Mouse (Mus musculus) stomach, embryonic 15.5 days (tissue): Measurements from ENCODE around the gene Bcl9l. TPM values are rescaled to one million over a fixed set of nuclear protein-coding genes. Genes with fewer than 3 reads are reported as not detected.
A peak's percentile ranks its signal among the peaks of the same experiment; 100 is the strongest.

Experiments
- ATAC-seq: fragments of 200-750 bp; cut with Nextera tagmentation; 2 replicates; pipeline ENCODE4 v1.8.0; 2017; ENCODE audit warnings: low read depth, moderate number of reproducible peaks, moderate TSS enrichment; ENCODE audit not compliant: insufficient read depth, low FRiP score
- H3K27ac ChIP-seq: fragments of 300-500 bp; sonication (generic); 2 replicates; pipeline ENCODE4 v1.5.1; 2015; ENCODE audit warnings: mild to moderate bottlenecking, inconsistent platforms
- H3K27me3 ChIP-seq: fragments of 300-500 bp; sonication (generic); replicated peaks from 2 replicates; pipeline ENCODE4 v1.6.1; 2015; ENCODE audit warnings: inconsistent platforms
- H3K36me3 ChIP-seq: fragments of 300-500 bp; sonication (generic); 2 replicates; pipeline ENCODE4 v1.6.1; 2015; ENCODE audit warnings: inconsistent platforms
- H3K4me1 ChIP-seq: fragments of 300-500 bp; sonication (generic); 2 replicates; pipeline ENCODE4 v1.6.1; 2015; ENCODE audit warnings: inconsistent platforms
- H3K4me2 ChIP-seq: fragments of 300-500 bp; sonication (generic); 2 replicates; pipeline ENCODE4 v1.6.1; 2015; ENCODE audit warnings: mild to moderate bottlenecking, inconsistent platforms
- H3K4me3 ChIP-seq: fragments of 300-500 bp; sonication (generic); replicated peaks from 2 replicates; pipeline ENCODE4 v1.5.1; 2015; ENCODE audit warnings: inconsistent platforms
- H3K9ac ChIP-seq: fragments of 300-500 bp; sonication (generic); 2 replicates; pipeline ENCODE4 v1.6.1; 2015; ENCODE audit warnings: inconsistent platforms
- H3K9me3 ChIP-seq: fragments of 300-500 bp; sonication (generic); 2 replicates; pipeline ENCODE4 v1.6.1; 2016; ENCODE audit warnings: inconsistent platforms
- WGBS: fragments of 180-500 bp; shearing (Covaris S2); methylation state at CpG from one replicate; pipeline ENCODE4 v1.1.7; 2015; 5-methylcytosine and 5-hydroxymethylcytosine counted together
- polyA plus RNA-seq: library from polyadenylated mRNA; unstranded; fragments of >200 nt; fragmentation: Nextera tagmentation; extraction: Ambion mirVana; gene quantifications from 2 replicates; pipeline ENCODE4 v1.2.1, GENCODE M21; 2015

The Bcl9l gene
- polyA plus RNA-seq, 1 experiment from 2014 or later: 12.0 TPM

DNA sequence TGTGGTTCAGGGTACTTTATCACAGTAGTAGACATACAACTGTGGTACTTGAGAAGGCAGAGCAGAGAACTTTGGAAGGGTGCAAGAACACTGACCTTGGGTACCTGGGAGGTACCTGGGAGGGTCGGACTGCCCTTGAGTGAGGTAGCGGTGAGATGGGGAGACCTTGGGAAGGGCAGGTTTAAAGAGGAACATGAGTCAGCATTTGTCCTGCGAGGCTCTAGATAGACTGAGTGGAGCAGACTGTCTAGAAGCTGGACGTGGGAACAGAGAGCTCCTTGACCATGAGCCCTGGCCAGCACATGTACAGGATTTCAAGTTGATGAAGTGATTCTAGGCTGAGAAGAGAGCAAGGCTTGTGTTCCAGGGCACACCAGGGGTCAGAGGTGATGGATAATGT, 59.7 kb downstream of the Bcl9l start:
- Histone ChIP-seq H3K4me2 (no peak overlapping the region), H3K27me3 (no peaks in the 10 kb centered on the region), H3K9ac (no peak overlapping the region), H3K9me3 (no peaks in the 10 kb centered on the region), H3K27ac (no peak overlapping the region), H3K36me3 (no peaks in the 10 kb centered on the region), H3K4me3 (no peak overlapping the region), H3K4me1 (no peaks in the 10 kb centered on the region)
- WGBS: 59% methylated on average over 4 of the region's 4 CpGs
- ATAC-seq: no peak

DNA sequence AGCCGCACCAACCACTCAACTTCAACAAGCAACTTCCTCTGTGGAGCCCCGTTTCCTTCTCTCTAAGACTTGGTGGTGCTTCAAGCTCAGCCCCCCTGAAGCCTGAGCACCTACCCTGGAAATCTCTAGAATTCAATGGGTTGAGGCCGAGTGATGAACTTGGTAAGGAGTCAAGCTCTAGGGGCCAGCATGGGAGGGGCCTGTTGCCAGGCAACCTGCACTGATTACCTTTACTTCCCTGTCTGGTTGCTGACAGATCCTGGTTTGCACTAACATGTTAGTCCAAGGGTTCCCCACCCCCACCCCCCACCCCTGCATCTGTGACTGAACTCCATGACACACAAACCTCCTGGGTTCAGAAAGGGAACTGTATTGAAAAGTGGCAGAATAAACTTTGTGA, 62.4 kb downstream of the Bcl9l start:
- no peak overlapping the region for H3K4me2 ChIP-seq
- no peaks in the 10 kb centered on the region for H3K36me3 ChIP-seq
- no peaks in the 10 kb centered on the region for H3K4me1 ChIP-seq
- H3K4me3 ChIP-seq: no peak overlapping the region
- ATAC-seq: no peak
- 65% methylated on average over 3 of the region's 3 CpGs for WGBS
- no peak overlapping the region for H3K9ac ChIP-seq
- no peaks in the 10 kb centered on the region for H3K9me3 ChIP-seq
- H3K27ac ChIP-seq: no peak overlapping the region
- no peaks in the 10 kb centered on the region for H3K27me3 ChIP-seq

DNA sequence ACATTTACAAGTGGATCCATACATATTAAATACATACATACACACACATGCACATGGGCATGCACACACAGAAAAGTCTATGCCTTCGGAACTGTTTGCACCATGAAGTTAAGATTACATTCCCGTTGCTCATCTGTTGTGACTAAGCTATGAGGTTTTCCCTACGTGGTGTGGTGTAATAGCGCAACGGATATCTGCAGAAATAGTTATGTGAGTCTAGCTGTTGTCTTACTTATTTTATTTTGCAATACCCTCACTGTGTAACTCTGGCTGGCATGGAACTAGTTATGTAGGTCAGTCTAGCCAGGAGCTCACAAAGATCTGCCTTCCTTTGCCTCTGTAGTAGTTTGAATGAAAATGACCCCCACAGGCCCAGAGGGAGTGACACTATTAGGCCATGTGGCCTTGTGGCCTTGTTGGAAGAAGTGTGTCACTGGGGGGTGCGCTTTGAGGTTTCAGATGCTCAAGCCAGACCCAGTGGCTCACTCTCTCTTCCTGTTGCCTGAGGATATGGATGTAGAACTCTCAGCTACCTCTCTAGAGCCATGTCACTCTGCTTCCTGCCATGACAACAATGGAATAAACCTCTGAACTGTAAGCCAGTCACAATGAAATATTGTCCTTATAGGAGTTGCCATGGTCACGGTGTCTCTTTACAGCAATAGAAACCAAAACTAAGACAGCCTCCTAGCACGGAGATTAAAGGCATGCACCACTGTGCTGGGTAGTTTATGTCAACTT, 66.0 kb downstream of the Bcl9l start:
- Histone ChIP-seq H3K27me3 (no peaks in the 10 kb centered on the region), H3K9ac (no peak overlapping the region), H3K4me1 (0 out of 2 replicates have a peak, but pooled peaks cover 3% of the 10 kb centered on the region), H3K4me2 (no peak overlapping the region), H3K4me3 (no peak overlapping the region), H3K9me3 (no peaks in the 10 kb centered on the region), H3K36me3 (no peaks in the 10 kb centered on the region), H3K27ac (no peak overlapping the region)
- no peak for ATAC-seq
- WGBS: 90% methylated on average over 8 of the region's 8 CpGs

DNA sequence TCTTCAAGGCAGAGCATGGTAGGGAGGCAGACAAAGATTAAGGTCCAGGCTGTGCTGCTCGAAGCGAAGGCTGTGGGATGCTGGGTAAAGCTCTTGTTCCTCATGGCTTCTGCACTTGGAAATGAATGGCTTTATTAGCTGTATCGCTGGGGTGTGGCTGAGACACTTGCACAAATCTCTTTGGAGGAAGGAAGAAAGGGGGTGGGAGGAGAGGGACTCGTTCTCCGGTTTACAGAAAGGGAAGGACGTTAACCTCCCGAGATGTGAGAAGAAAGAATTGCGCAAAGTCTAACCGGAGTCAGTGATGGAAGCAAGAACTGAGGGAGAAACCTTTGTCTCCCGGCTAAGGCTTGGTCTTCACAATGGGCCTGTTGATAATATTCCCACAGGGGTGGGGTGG, 68.5 kb downstream of the Bcl9l start:
- Histone ChIP-seq H3K9me3 (no peaks in the 10 kb centered on the region), H3K27me3 (no peaks in the 10 kb centered on the region), H3K27ac (no peak overlapping the region), H3K9ac (no peak overlapping the region), H3K4me2 (no peak overlapping the region), H3K4me1 (0 out of 2 replicates have a peak, but pooled peaks cover 3% of the 10 kb centered on the region), H3K36me3 (no peaks in the 10 kb centered on the region), H3K4me3 (no peak overlapping the region)
- ATAC-seq: no peak
- WGBS: 79% methylated on average over 10 of the region's 10 CpGs

DNA sequence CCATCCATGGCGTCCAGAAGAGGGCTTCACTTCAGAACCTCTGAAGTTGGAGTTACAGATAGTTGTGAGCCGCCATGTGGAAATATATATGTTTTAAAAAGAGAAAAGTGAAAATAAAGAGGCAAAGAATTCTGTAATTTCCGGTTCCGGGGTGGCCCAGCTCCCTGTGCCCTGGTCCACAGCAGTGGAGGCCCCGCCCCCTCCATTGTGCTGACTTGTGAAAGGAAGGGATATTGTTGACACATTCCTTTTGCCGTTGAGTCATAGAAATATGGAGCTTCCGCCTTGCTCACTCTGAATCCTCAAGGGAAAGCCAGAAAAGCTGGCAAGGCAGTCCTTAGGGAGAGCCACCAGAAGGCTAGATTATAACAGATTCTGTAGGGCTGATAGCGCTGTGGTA, 69.5 kb downstream of the Bcl9l start:
- Histone ChIP-seq H3K4me2 (no peak overlapping the region), H3K27ac (peak overlapping the region; percentile 17), H3K4me3 (no peak overlapping the region), H3K27me3 (no peaks in the 10 kb centered on the region), H3K9ac (no peak overlapping the region), H3K4me1 (0 out of 2 replicates have a peak, but pooled peaks cover 3% of the 10 kb centered on the region), H3K9me3 (no peaks in the 10 kb centered on the region), H3K36me3 (no peaks in the 10 kb centered on the region)
- WGBS: 60% methylated on average over 8 of the region's 8 CpGs
- ATAC-seq: peak; percentile 73

Other genes starting within 250 kb of the Bcl9l start
- gene Cbl, start 248.8 kb upstream of the Bcl9l start, polyA plus RNA-seq: 12.4 and 13.6 TPM in 2 replicates
- 0.23 TPM in 1 of 2 replicates, not detected in the other for gene Ccdc153, start 242.1 kb upstream of the Bcl9l start, polyA plus RNA-seq
- 2.5 and 2.9 TPM in 2 replicates for gene Pdzd3, start 231.4 kb upstream of the Bcl9l start, polyA plus RNA-seq
- 8.9 TPM in 2 replicates for gene Nlrx1, start 214.2 kb upstream of the Bcl9l start, polyA plus RNA-seq
- gene Abcg4, start 194.2 kb upstream of the Bcl9l start, polyA plus RNA-seq: 4.6 and 5.1 TPM in 2 replicates
- gene Hinfp, start 177.2 kb upstream of the Bcl9l start, polyA plus RNA-seq: 20.3 and 21.4 TPM in 2 replicates
- 7.9 and 10.1 TPM in 2 replicates for gene C2cd2l, start 162.5 kb upstream of the Bcl9l start, polyA plus RNA-seq
- gene Dpagt1, start 156.8 kb upstream of the Bcl9l start, polyA plus RNA-seq: 33.2 and 33.5 TPM in 2 replicates
- gene H2afx, start 148.1 kb upstream of the Bcl9l start, polyA plus RNA-seq: 260 and 267 TPM in 2 replicates
- gene Hmbs, start 138.6 kb upstream of the Bcl9l start, polyA plus RNA-seq: 155 and 202 TPM in 2 replicates
- gene Vps11, start 121.2 kb upstream of the Bcl9l start, polyA plus RNA-seq: 25.8 and 26.4 TPM in 2 replicates
- 30.6 and 36.2 TPM in 2 replicates for gene Hyou1, start 103.3 kb upstream of the Bcl9l start, polyA plus RNA-seq
- 31.1 and 34.1 TPM in 2 replicates for gene Slc37a4, start 86.0 kb upstream of the Bcl9l start, polyA plus RNA-seq
- gene Rps25, start 75.7 kb upstream of the Bcl9l start, polyA plus RNA-seq: 1,740 and 2,121 TPM in 2 replicates
- 115 and 125 TPM in 2 replicates for gene Trappc4, start 75.2 kb upstream of the Bcl9l start, polyA plus RNA-seq
- gene Ccdc84, start 64.3 kb upstream of the Bcl9l start, polyA plus RNA-seq: 27.4 and 27.9 TPM in 2 replicates
- gene Foxr1, start 41.7 kb upstream of the Bcl9l start, polyA plus RNA-seq: not detected in 2 replicates
- 18.2 and 26.2 TPM in 2 replicates for gene Upk2, start 27.8 kb upstream of the Bcl9l start, polyA plus RNA-seq
- gene Cxcr5, start 79.1 kb downstream of the Bcl9l start, polyA plus RNA-seq: 0.54 and 0.62 TPM in 2 replicates
- 18.6 and 19.8 TPM in 2 replicates for gene Ddx6, start 122.1 kb downstream of the Bcl9l start, polyA plus RNA-seq
- gene Treh, start 190.4 kb downstream of the Bcl9l start, polyA plus RNA-seq: 0.13 TPM in 1 of 2 replicates, not detected in the other